Mouse (Mus musculus) G1E (cell line): ENCODE data around the gene Hist1h2ad.

Experiments used
- CTCF ChIP-seq: IDR thresholded peaks from 2 replicates; pipeline ENCODE4 v1.5.1; 2012; ENCODE audit warnings: low read depth, low read length, inconsistent platforms, mixed read lengths
- POLR2AphosphoS5 ChIP-seq: IDR thresholded peaks from 2 replicates; pipeline ENCODE4 v1.6.1; 2012; ENCODE audit warnings: low read depth, low read length, inconsistent platforms; ENCODE audit not compliant: insufficient replicate concordance
- TAL1 ChIP-seq: conservative IDR thresholded peaks from 2 replicates; pipeline ENCODE4 v1.6.1; 2012; ENCODE audit warnings: low read depth, low read length, inconsistent platforms, mixed read lengths

DNA sequence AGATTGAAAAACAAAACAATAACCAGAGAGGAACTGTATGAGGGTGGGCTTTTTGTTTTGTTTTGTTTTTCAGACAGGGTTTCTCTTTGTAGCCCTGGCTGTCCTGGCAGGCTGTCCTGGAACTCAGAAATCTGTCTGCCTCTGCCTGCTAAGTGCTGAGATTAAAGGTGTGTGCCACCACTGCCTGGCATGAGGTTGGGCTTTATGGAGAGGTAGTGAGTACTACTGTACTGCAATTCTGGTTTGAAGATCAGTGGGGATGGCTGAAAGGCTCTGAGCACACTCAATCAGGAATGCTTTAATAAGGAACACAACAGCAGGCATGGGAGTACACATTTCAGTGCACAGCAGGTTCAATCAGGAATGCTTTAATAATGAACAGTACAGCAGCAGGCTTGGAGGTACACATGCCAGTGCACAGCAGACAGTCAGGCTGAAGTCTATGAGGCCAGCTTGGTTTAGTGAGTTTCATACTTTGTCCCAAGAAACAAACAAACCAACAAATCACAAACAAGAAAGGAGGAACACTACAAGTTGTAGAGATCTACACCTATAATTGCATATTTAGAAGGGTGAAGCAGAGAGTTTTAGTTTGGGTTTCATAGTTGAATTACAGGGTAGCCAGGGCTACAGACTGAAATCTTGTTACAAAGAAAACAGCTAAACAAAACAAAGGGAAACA is 9.3 kb downstream of the Hist1h2ad start:
- TF ChIP-seq POLR2AphosphoS5 = peak; percentile 97; the same call in 1 of the 2 replicates
- TF ChIP-seq CTCF = no peak
- no peak for TF ChIP-seq TAL1
